Mouse (Mus musculus) testis, adult 2 months (tissue): Measurements from ENCODE around the gene Usp4. TPM values are rescaled to one million over a fixed set of nuclear protein-coding genes. Genes with fewer than 3 reads are reported as not detected.
A peak's percentile ranks its signal among the peaks of the same experiment; 100 is the strongest.

Experiments used
- H3K27ac ChIP-seq: fragments of 200-500 bp; 2 replicates; pipeline ENCODE4 v1.5.1; 2012; ENCODE audit warnings: low read depth, low read length; ENCODE audit not compliant: control insufficient read depth, insufficient read depth
- H3K27me3 ChIP-seq: fragments of 200-500 bp; 2 replicates; pipeline ENCODE4 v1.6.1; 2012; ENCODE audit warnings: mild to moderate bottlenecking, low read length, moderate library complexity; ENCODE audit not compliant: control insufficient read depth, insufficient read depth
- H3K36me3 ChIP-seq: fragments of 200-500 bp; 2 replicates; pipeline ENCODE4 v1.6.1; 2012; ENCODE audit warnings: mild to moderate bottlenecking, low read length; ENCODE audit not compliant: control insufficient read depth, insufficient read depth
- H3K4me1 ChIP-seq: fragments of 200-500 bp; 2 replicates; pipeline ENCODE4 v1.6.1; 2012; ENCODE audit warnings: low read length; ENCODE audit not compliant: control insufficient read depth, insufficient read depth
- H3K4me3 ChIP-seq: fragments of 200-500 bp; 2 replicates; pipeline ENCODE4 v1.5.1; 2012; ENCODE audit warnings: low read depth, mild to moderate bottlenecking, low read length, moderate library complexity, mixed read lengths; ENCODE audit not compliant: control insufficient read depth
- CTCF ChIP-seq: fragments of 200-500 bp; IDR thresholded peaks from 2 replicates; pipeline ENCODE4 v1.5.1; 2012; ENCODE audit warnings: low read depth, mild to moderate bottlenecking, inconsistent platforms, low read length, moderate library complexity; ENCODE audit not compliant: control insufficient read depth, insufficient read depth, insufficient replicate concordance
- POLR2A ChIP-seq: fragments of 200-500 bp; IDR thresholded peaks from 2 replicates; pipeline ENCODE4 v1.6.1; 2012; ENCODE audit warnings: low read depth, mild to moderate bottlenecking, inconsistent platforms, low read length, moderate library complexity; ENCODE audit not compliant: control insufficient read depth
- polyA plus RNA-seq: library from polyadenylated mRNA; depleted of rRNA; stranded (reverse); fragments of >200 nt; gene quantifications from 2 replicates; pipeline ENCODE4 v1.2.3, GENCODE M21; 2012

The Usp4 gene
- polyA plus RNA-seq, 1 experiment: 116 TPM

DNA sequence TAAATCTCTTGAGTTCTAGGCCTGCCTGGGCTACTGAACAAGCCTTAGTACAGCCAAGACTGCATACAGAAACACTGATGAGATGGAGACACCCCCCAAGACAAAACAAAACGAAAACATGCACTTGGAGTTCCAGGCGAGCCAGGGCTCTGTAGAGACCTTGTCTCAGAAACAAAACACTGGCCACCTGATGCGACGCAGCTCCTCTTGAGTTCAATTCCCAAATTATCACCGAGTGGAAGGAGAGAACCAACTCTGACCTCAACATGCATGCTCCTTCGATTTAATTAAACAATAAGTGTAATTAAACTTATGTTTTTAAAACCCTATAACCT is 9.1 kb upstream of the Usp4 start:
- Histone ChIP-seq H3K4me3 (no peak overlapping the region; the same call in 1 of the 2 replicates), H3K27ac (peak overlapping the region; percentile 32; the same call in 1 of the 2 replicates), H3K27me3 (no peaks in the 10 kb centered on the region), H3K4me1 (peaks cover 13% of the 10 kb centered on the region), H3K36me3 (peaks cover under 1% of the 10 kb centered on the region; the same call in 1 of the 2 replicates)
- no peak for TF ChIP-seq CTCF
- no peak for TF ChIP-seq POLR2A

GRCm38 (mm10) chr9:108338886-108339781 is 8.5 kb upstream of the Usp4 start, which contains the start of gene Gpx1:
Gene Gpx1 (plus strand): TSS chr9:108338903.
- TF ChIP-seq POLR2A: peak; percentile 93
- TF ChIP-seq CTCF: no peak
- no peaks in the 10 kb centered on the region for H3K27me3 ChIP-seq
- H3K36me3 ChIP-seq: no peaks in the 10 kb centered on the region; the same call in 1 of the 2 replicates
- peak within 1 kb of the TSS; percentile 93 for H3K4me3 ChIP-seq
- peak within 1 kb of the TSS; percentile 88 for H3K27ac ChIP-seq
- H3K4me1 ChIP-seq: peaks cover 13% of the 10 kb centered on the region

DNA sequence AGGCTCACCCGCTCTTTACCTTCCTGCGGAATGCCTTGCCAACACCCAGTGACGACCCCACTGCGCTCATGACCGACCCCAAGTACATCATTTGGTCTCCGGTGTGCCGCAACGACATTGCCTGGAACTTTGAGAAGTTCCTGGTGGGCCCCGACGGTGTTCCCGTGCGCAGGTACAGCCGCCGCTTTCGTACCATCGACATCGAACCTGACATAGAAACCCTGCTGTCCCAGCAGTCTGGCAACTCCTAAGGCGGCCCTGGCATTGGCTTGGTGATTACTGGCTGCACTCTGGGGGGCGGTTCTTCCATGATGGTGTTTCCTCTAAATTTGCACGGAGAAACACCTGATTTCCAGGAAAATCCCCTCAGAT is 7.8 kb upstream of the Usp4 start:
- Histone ChIP-seq H3K4me3 (peak overlapping the region; percentile 93), H3K36me3 (no peaks in the 10 kb centered on the region; the same call in 1 of the 2 replicates), H3K27me3 (no peaks in the 10 kb centered on the region), H3K27ac (peak overlapping the region; percentile 88), H3K4me1 (peaks cover 13% of the 10 kb centered on the region)
- no peak for TF ChIP-seq CTCF
- no peak for TF ChIP-seq POLR2A

DNA sequence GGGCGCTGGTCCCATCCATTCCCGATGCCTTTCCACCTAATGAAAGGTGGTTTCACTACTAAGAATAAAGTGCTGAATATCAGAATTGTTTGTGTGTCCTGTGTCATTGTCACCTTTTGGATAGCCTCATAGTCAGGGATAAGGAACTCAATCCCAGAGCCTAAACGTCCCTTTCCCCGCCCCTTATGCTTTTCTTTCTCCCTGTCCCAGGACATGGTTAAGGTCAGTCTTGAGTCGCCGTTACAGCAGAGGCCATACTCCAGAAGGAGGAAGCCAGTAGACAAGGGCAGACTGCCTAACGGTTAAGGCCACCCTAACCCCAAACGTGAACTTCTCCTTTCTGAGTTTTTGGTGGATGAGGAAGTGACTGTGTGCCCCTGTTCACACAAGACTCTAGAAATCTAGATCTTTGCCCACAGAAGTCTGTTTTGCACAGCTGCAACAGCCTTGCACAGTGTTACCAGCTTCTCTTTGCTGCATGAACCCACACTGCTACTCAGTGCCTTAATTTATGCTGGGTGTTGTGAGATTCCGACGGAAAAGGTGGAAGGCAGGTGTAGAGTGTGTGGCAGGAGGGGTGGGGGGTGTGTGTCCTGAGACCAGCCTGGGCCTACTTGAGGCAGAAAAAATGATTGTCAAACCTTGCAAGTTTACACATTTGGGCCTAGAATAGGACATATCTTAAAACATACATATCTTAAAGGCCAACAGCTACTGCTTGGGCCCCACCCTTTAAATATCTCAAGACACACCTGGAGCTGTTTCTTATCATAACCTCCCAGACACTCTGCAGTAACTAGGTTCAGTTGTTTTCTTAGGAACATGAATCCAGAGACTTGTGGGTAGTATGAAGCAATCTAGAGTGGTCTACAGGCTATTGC is 7.2 kb upstream of the Usp4 start:
- peak overlapping the region; percentile 93; the same call in 1 of the 2 replicates for H3K4me3 ChIP-seq
- H3K27ac ChIP-seq: no peak overlapping the region
- no peak for TF ChIP-seq POLR2A
- TF ChIP-seq CTCF: no peak
- peaks cover 13% of the 10 kb centered on the region for H3K4me1 ChIP-seq
- H3K36me3 ChIP-seq: no peaks in the 10 kb centered on the region
- no peaks in the 10 kb centered on the region for H3K27me3 ChIP-seq

DNA sequence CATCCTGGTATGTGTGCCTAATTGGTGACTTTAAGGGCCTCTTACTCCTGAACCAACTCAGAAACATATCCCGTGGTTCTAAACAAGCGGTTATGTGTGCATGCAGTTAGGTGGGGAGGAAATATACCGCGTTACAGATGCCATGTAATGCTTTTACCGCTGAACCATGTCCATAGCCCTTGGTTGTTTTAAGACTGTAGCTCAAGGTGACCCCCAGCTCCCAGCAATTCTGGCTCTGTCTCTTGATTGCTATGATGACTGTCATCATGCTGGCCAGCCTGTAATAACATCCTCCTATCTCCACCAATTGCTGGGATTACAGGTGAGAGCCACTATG is 6.5 kb upstream of the Usp4 start:
- H3K4me1 ChIP-seq: peaks cover 13% of the 10 kb centered on the region
- TF ChIP-seq POLR2A: no peak
- no peak for TF ChIP-seq CTCF
- no peaks in the 10 kb centered on the region for H3K27me3 ChIP-seq
- no peaks in the 10 kb centered on the region for H3K36me3 ChIP-seq
- no peak overlapping the region for H3K27ac ChIP-seq
- H3K4me3 ChIP-seq: no peak overlapping the region

DNA sequence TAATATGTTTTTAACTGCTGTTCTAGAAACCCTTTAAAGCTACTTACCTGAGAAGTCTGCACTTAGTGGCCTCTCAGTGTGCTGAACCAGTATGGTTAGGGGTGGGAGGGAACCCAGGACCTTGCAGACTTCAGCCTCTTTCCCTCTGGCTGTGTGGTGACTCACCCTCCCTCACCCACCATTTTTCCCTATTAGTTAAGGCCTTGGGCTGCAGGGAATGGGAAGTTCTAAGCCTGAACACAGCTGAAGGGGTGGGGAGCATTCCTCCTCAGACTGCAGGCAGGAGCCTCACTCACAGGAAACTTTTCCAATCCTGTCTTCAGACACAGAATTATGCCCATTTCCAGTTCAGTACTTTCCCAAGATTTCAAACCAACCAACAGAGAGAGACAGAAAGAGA is 5.9 kb upstream of the Usp4 start:
- Histone ChIP-seq H3K36me3 (no peaks in the 10 kb centered on the region), H3K4me1 (peaks cover 15% of the 10 kb centered on the region), H3K4me3 (no peak overlapping the region), H3K27me3 (no peaks in the 10 kb centered on the region), H3K27ac (peak overlapping the region; percentile 61; the same call in 1 of the 2 replicates)
- TF ChIP-seq CTCF (no peak), POLR2A (no peak)

DNA sequence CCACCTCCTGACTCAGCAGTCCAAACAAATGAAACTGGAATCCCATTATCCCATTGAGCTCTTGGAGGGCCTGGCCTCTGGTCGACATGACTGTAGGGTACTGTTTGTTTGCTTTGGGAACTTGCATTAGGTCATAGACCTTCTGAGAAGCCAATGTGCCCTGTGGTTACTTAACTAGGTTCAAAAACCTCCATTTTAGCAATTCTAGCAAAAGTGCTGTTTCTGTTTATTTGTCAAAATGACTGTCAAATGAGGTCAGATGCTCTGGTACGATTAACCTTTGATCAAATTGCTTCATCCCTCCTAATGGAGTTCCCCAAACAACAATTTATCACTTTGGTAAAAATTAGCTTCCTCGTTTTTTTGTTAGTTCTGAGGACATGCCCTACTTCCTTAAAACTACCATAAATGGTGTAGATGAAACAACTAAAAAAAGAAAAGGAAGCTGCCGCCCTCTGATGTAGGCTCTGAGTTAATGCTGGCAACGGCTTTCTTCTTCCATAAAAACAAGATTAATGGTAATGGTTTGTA is 5.3 kb upstream of the Usp4 start:
- Histone ChIP-seq H3K4me3 (no peak overlapping the region), H3K4me1 (peaks cover 16% of the 10 kb centered on the region), H3K36me3 (no peaks in the 10 kb centered on the region), H3K27ac (peak overlapping the region; percentile 61), H3K27me3 (no peaks in the 10 kb centered on the region)
- TF ChIP-seq POLR2A (no peak), CTCF (no peak)
